Mouse (Mus musculus) heart, embryonic 13.5 days (tissue): ENCODE measurements at regions not wholly inside any gene's neighbourhood (a gene's known extent, or its start where the extent isn't known, plus 50 kb on each side); places are given as distances from the start of the nearest gene placed in this dataset.

ENCODE experiments used
- ATAC-seq: fragments of 200-750 bp; cut with Nextera tagmentation; 2 replicates; pipeline ENCODE4 v1.8.0; 2017; ENCODE audit warnings: moderate TSS enrichment; ENCODE audit not compliant: insufficient number of reproducible peaks, low FRiP score, low TSS enrichment; ENCODE audit errors: extremely low read depth
- H3K27ac ChIP-seq: fragments of 300-500 bp; sonication (generic); replicated peaks from 2 replicates; pipeline ENCODE4 v1.5.1; 2015; ENCODE audit warnings: moderate library complexity, mild to moderate bottlenecking, inconsistent platforms
- H3K27me3 ChIP-seq: fragments of 300-500 bp; sonication (generic); replicated peaks from 2 replicates; pipeline ENCODE4 v1.6.1; 2015; ENCODE audit warnings: mild to moderate bottlenecking, inconsistent platforms
- H3K36me3 ChIP-seq: fragments of 300-500 bp; sonication (generic); 2 replicates; pipeline ENCODE4 v1.6.1; 2015; ENCODE audit warnings: mild to moderate bottlenecking, inconsistent platforms
- H3K4me1 ChIP-seq: fragments of 300-500 bp; sonication (generic); 2 replicates; pipeline ENCODE4 v1.6.1; 2015; ENCODE audit warnings: inconsistent platforms
- H3K4me2 ChIP-seq: fragments of 300-500 bp; sonication (generic); 2 replicates; pipeline ENCODE4 v1.6.1; 2015; ENCODE audit warnings: inconsistent platforms, mild to moderate bottlenecking, moderate library complexity
- H3K4me3 ChIP-seq: fragments of 300-500 bp; sonication (generic); 2 replicates; pipeline ENCODE4 v1.5.1; 2015; ENCODE audit warnings: moderate library complexity, mild to moderate bottlenecking, inconsistent platforms
- H3K9ac ChIP-seq: fragments of 300-500 bp; sonication (generic); 2 replicates; pipeline ENCODE4 v1.6.1; 2015; ENCODE audit warnings: inconsistent platforms, mild to moderate bottlenecking, moderate library complexity
- H3K9me3 ChIP-seq: fragments of 300-500 bp; sonication (generic); 2 replicates; pipeline ENCODE4 v1.6.1; 2016; ENCODE audit warnings: inconsistent platforms
- WGBS: fragments of 180-500 bp; shearing (Covaris S2); methylation state at CpG from one replicate; pipeline ENCODE4 v1.1.7; 2015; ENCODE audit warnings: mixed read lengths; 5-methylcytosine and 5-hydroxymethylcytosine counted together

DNA sequence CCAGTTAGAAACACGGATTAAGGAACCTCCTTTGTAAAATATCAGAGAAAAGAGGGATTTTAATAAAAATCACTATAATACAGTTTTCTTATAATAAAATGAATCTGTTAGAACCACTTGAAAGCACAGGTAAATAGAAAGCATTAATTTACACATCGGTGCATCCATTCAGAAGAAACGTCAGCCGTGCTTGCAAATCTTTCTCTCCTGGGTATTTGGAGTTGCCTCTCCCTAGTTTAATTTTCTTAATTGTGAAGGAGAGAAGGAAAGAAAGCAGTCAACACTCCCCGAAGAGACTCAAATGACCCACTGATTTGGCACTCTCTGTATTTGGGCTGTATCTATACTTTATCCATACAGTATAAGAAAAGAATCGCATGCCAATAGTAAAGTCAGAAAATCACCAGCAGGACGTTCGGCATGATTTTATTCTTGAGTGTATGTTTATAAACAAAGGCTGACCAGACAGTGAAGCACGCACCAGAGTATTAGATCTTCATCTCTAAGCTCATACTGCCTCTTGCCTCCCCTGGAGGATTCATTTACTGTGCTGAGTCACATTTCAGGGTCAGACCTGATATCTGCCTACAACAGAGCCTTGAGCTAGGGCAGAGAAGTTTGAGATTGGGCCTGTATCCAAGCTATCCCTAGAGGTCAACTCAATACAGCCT, 291.6 kb upstream of the Map3k7 start:
- no peak overlapping the region for H3K4me2 ChIP-seq
- H3K27me3 ChIP-seq, result no peaks in the 10 kb centered on the region
- 77% methylated on average over 9 of the region's 9 CpGs for WGBS
- ATAC-seq, result no peak
- H3K4me1 ChIP-seq, result no peaks in the 10 kb centered on the region
- H3K9me3 ChIP-seq, result no peaks in the 10 kb centered on the region
- no peak overlapping the region for H3K27ac ChIP-seq
- H3K9ac ChIP-seq, result no peak overlapping the region
- no peaks in the 10 kb centered on the region for H3K36me3 ChIP-seq
- H3K4me3 ChIP-seq, result no peak overlapping the region

GRCm38 (mm10) chr4:31672842-31673171, 291.1 kb upstream of the Map3k7 start:
- H3K4me1 ChIP-seq, result no peaks in the 10 kb centered on the region
- no peak overlapping the region for H3K27ac ChIP-seq
- ATAC-seq, result no peak
- no peaks in the 10 kb centered on the region for H3K36me3 ChIP-seq
- H3K27me3 ChIP-seq, result no peaks in the 10 kb centered on the region
- H3K9me3 ChIP-seq, result no peaks in the 10 kb centered on the region
- 74% methylated on average over 2 of the region's 2 CpGs for WGBS
- no peak overlapping the region for H3K4me3 ChIP-seq
- H3K4me2 ChIP-seq, result no peak overlapping the region
- no peak overlapping the region for H3K9ac ChIP-seq

GRCm38 (mm10) chr4:31679007-31679590, 284.8 kb upstream of the Map3k7 start:
- no peak overlapping the region for H3K4me2 ChIP-seq
- no peak overlapping the region for H3K27ac ChIP-seq
- H3K4me1 ChIP-seq, result no peaks in the 10 kb centered on the region
- H3K9ac ChIP-seq, result no peak overlapping the region
- no peaks in the 10 kb centered on the region for H3K36me3 ChIP-seq
- no peak for ATAC-seq
- no peaks in the 10 kb centered on the region for H3K9me3 ChIP-seq
- no peaks in the 10 kb centered on the region for H3K27me3 ChIP-seq
- 80% methylated on average over 13 of the region's 13 CpGs for WGBS
- no peak overlapping the region for H3K4me3 ChIP-seq

- no peaks in the 10 kb centered on the region for H3K4me1 ChIP-seq
- no peaks in the 10 kb centered on the region for H3K27me3 ChIP-seq
- no peak overlapping the region for H3K4me2 ChIP-seq
- no peak for ATAC-seq
- no peaks in the 10 kb centered on the region for H3K9me3 ChIP-seq
- no peak overlapping the region for H3K9ac ChIP-seq
- H3K27ac ChIP-seq, result no peak overlapping the region
- no peaks in the 10 kb centered on the region for H3K36me3 ChIP-seq
- 86% methylated on average over 2 of the region's 2 CpGs for WGBS
- no peak overlapping the region for H3K4me3 ChIP-seq
Measured at GRCm38 (mm10) chr4:31680958-31681357, 282.9 kb upstream of the Map3k7 start.

- Histone ChIP-seq H3K9me3 (no peaks in the 10 kb centered on the region), H3K4me2 (no peak overlapping the region), H3K27me3 (no peaks in the 10 kb centered on the region), H3K27ac (no peak overlapping the region), H3K4me3 (no peak overlapping the region), H3K9ac (no peak overlapping the region), H3K36me3 (no peaks in the 10 kb centered on the region), H3K4me1 (no peaks in the 10 kb centered on the region)
- WGBS, result 72% methylated on average over 2 of the region's 2 CpGs
- ATAC-seq, result no peak
Measured at GRCm38 (mm10) chr4:31689083-31689482, 274.8 kb upstream of the Map3k7 start.

DNA sequence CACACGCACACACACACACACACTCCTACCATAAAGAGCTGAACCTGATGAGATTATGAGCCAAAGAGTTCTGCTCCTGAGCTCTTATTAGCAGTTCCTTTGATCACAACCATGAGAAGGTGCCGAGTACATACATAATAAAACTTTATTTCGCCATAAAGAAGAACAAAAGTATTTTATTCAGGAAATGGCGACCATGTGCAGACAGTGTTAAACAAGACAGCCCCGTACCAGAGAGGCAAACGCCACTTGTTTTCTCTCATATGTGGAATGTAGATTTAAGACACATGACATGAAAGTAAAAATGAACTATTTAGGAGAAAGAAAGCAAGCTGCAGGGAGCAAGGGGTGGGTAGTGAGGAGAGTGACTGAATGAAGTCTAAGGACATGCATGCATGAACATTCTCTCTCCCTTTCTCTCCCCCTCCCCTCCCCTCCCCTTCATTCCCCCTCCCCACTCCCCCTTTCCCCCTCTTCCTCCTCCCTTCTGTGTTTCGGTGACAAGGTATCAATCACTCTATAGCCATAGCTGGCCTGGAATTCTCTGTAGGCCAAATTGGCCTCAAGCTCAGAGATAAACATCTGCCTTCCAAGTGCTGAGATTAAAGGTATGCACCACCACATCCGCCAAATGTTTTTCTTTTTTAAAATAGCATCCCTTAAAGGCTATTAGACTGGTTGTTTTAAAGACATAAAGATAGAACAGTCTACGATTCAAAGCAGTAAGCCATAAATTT, 266.0 kb upstream of the Map3k7 start:
- H3K9ac ChIP-seq, result no peak overlapping the region
- H3K4me2 ChIP-seq, result no peak overlapping the region
- no peak overlapping the region for H3K27ac ChIP-seq
- H3K36me3 ChIP-seq, result no peaks in the 10 kb centered on the region
- no peak overlapping the region for H3K4me3 ChIP-seq
- H3K27me3 ChIP-seq, result no peaks in the 10 kb centered on the region
- WGBS, result 72% methylated on average over 9 of the region's 9 CpGs
- H3K4me1 ChIP-seq, result no peaks in the 10 kb centered on the region
- no peak for ATAC-seq
- H3K9me3 ChIP-seq, result no peaks in the 10 kb centered on the region

DNA sequence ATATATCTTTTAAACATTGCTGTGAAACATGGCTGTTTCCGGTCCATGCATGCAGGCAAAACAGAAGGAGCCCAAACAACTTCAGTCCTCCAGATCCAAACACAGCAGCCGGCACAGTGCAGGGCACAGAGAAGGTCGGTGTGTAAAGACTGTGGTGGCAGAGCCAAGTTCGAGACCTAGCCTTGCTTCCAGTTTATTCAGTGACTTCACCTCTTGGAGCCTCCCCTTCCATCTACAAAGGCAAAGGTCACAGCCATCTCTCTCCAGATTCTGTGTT, 265.5 kb upstream of the Map3k7 start:
- no peak for ATAC-seq
- 71% methylated on average over 4 of the region's 4 CpGs for WGBS
- no peak overlapping the region for H3K9ac ChIP-seq

DNA sequence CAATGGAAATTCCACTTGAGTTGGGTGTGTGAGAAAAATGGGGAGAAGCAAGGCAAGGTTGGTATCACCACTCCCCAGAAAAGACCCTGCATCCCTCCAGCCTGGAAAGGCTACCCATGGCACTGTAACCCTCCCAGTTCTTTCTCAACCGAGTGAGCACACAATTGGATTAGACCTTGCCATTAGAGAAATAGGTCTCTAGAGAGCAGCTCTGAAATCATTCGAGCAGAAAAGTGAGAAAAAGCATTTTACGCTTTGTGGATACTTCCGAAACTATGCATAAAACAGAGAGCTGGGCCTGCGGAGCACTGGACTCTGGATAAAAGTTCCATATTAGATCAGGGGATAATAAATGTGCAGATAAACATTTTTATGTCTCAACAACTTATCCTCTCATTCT, 264.6 kb upstream of the Map3k7 start:
- H3K4me1 ChIP-seq, result no peaks in the 10 kb centered on the region
- no peak for ATAC-seq
- H3K27ac ChIP-seq, result no peak overlapping the region
- H3K9ac ChIP-seq, result no peak overlapping the region
- no peak overlapping the region for H3K4me3 ChIP-seq
- 79% methylated on average over 5 of the region's 5 CpGs for WGBS
- no peaks in the 10 kb centered on the region for H3K9me3 ChIP-seq
- no peak overlapping the region for H3K4me2 ChIP-seq
- H3K27me3 ChIP-seq, result no peaks in the 10 kb centered on the region
- H3K36me3 ChIP-seq, result no peaks in the 10 kb centered on the region

More for the DNA sequence above, 265.5 kb upstream of the Map3k7 start:
- Histone ChIP-seq H3K4me1 (no peaks in the 10 kb centered on the region), H3K27me3 (no peaks in the 10 kb centered on the region), H3K36me3 (no peaks in the 10 kb centered on the region), H3K9me3 (no peaks in the 10 kb centered on the region), H3K27ac (no peak overlapping the region), H3K4me2 (no peak overlapping the region), H3K4me3 (no peak overlapping the region)

- no peaks in the 10 kb centered on the region for H3K36me3 ChIP-seq
- H3K9me3 ChIP-seq, result no peaks in the 10 kb centered on the region
- H3K9ac ChIP-seq, result no peak overlapping the region
- H3K4me2 ChIP-seq, result no peak overlapping the region
- 68% methylated on average over 2 of the region's 2 CpGs for WGBS
- no peak overlapping the region for H3K4me3 ChIP-seq
- ATAC-seq, result no peak
- H3K4me1 ChIP-seq, result no peaks in the 10 kb centered on the region
- no peaks in the 10 kb centered on the region for H3K27me3 ChIP-seq
- H3K27ac ChIP-seq, result no peak overlapping the region
Measured at GRCm38 (mm10) chr4:31714054-31714651, 249.7 kb upstream of the Map3k7 start.

DNA sequence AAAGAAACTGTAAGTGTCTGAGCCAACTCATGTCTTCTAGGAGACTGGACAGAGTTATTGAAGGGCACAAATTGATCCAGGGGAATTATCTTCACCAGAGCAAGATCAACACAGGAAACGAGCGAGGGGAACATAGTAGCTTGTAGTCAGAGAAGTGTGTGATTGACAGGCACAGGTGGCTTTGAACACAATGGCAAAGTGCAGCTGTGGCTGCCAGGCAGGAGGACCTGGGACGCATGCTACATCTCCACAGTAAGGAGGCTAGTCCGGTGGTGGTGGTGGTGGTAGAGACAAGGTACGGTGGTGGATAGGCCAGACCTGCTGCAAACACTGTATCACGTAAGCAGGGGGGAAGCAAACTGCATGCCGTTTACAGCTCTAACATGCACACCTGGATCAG, 240.4 kb upstream of the Map3k7 start:
- H3K27me3 ChIP-seq, result no peaks in the 10 kb centered on the region
- peaks cover 4% of the 10 kb centered on the region; the same call in 1 of the 2 replicates for H3K4me1 ChIP-seq
- H3K9me3 ChIP-seq, result no peaks in the 10 kb centered on the region
- H3K27ac ChIP-seq, result no peak overlapping the region
- 58% methylated on average over 7 of the region's 7 CpGs for WGBS
- no peak overlapping the region for H3K4me3 ChIP-seq
- no peak overlapping the region for H3K9ac ChIP-seq
- no peak overlapping the region for H3K4me2 ChIP-seq
- no peak for ATAC-seq
- H3K36me3 ChIP-seq, result no peaks in the 10 kb centered on the region

DNA sequence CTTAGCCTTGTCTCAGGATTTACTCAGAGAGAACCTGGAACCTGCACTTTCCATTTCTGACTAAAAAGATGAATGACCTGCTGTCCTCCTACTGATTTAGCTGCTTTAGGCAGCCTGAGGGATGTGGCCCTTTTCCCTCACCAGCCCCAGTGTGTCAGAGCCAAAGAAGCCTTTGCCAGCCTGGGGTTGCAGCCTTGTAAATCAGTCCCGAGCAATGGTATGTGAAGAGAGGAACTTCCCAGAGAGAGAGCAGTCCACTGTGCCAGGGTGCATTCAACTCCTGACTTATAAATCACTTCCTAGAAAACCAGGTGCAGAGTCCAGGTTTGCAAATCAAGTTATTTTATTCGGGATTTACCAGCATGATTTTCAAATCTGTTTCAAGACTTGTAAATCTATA, 239.5 kb upstream of the Map3k7 start:
- Histone ChIP-seq H3K4me1 (peaks cover 4% of the 10 kb centered on the region; the same call in 1 of the 2 replicates), H3K4me3 (no peak overlapping the region), H3K9ac (no peak overlapping the region), H3K36me3 (no peaks in the 10 kb centered on the region), H3K27me3 (no peaks in the 10 kb centered on the region), H3K9me3 (no peaks in the 10 kb centered on the region), H3K27ac (no peak overlapping the region), H3K4me2 (no peak overlapping the region)
- 41% methylated on average over 2 of the region's 2 CpGs for WGBS
- no peak for ATAC-seq
